Mouse (Mus musculus): ENCODE measurements around the gene Abcc8.

Gene Abcc8

DNA sequence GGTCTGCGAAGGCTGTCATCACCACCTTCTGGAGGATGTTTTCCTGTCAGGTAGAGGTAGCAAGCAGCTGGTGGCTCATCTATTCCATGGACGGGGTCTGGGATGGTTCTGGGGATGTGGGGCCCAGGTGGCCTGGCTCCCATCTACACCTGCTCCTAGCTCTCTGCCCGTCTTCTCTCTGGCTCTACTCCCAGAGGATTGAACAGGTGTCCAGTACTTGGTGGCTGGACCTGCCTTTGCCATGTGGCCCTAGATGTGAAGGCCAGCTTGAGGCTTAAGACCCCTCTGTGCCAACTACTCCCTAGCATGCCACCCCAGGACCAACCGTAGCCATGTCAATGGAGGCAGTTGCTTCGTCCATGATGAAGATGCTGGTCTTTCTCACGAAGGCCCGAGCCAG, 74.3 kb downstream of the Abcc8 start:
- DNase-seq (ENCODE audit: low read depth), result no peak

DNA sequence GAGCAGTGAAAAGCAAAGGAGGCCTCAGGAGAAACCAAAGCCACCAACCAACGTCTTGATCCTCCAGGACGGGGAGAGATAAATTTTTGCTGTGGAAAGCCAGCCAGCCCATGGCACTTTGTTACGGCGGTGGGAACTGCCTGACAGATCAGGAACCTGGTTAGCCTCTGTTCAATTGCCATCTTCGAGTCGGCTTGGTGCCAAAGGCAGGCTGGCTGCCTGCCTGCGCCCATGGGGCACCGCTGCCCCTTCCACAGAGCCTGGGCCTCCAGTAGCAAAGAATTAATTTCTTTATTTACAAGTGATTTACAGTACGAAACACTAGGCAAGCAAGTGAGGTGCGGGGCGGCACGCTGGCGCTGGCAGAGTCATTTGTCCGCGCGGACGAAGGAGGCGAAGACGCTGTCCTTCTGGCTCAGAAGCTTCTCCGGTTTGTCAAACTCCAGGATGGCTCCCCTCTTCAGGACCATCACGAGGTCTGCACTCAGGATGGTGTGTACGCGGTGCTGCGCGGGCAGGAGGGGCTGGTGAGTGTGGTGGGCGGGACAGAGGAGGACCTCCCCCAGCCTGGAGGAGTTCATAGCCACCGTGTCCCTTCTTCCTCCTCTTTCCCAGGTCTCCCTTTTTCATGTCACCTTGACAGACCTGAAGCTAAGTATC, 75.4 kb downstream of the Abcc8 start:
- no peak for DNase-seq (ENCODE audit: low read depth)

DNA sequence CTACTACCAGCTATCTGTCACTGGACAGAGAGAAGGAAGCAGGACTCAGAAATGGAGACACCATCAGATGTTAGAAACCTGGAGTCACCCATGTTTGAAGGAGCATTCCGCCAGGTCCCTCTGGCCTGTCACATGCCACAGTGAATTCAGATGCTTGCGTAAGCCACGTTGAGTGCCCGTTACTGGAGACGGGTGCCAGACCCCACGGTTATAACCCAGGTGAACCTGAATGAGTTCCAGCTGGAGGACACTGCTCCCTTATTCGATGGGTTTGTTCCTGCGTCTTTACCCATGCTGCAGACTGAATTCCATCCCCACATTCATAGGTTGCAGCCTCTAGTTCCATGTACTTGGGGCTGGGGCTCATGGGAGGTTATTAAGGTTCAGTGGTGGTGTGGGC, 76.1 kb downstream of the Abcc8 start:
- DNase-seq (ENCODE audit: low read depth), result no peak

DNA sequence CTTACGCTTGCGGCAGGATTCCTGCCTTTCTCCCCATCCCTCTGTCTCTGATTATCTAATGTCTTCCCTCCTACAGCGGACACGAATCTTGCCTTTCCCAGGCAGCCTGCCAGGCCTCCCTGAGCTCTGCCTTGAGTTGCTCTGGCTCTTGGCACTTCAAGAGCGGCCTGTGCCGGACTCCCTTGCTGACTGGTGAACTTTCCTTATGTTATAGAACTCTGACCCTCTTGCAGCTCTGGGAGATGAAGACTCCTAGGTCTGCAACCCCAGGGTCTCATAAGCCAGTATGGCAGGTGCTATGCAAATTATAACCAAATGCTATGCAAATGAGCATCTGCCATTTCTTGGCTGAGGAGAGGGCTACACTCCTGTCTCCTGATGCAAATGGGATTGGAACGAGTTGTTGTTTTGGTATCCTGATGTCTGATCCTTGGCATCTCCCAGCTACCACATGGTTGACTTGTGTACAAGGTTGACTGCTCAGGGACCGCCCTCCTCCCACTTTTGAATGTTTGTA, 76.7 kb downstream of the Abcc8 start:
- no peak for DNase-seq (ENCODE audit: low read depth)

DNA sequence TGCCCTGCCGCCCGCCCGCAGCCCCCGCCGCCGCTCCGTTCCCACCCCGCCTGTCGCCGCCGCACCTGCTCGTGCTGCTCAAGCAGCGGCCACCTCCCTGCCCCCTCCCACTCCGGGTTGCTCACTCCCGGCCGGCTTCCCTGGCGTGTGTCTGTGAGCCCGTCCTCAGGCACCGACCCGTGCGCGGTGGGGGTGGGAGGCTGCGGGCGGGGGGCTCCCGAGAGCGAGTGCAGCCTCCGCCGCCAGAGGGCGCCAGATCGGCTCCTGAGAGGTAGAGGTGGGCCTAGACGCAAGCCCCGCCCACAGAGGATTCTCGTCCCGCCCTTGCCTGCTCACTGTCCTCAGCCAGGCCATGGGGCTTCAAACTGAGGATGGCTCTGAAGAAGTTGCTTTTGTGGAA, 79.3 kb downstream of the Abcc8 start, which contains the start of gene Kcnj11:
Kcnj11 (minus strand) TSS at position 202 of the 400 bp plus-strand sequence.
- DNase-seq (ENCODE audit: low read depth), result peak; percentile 49

DNA sequence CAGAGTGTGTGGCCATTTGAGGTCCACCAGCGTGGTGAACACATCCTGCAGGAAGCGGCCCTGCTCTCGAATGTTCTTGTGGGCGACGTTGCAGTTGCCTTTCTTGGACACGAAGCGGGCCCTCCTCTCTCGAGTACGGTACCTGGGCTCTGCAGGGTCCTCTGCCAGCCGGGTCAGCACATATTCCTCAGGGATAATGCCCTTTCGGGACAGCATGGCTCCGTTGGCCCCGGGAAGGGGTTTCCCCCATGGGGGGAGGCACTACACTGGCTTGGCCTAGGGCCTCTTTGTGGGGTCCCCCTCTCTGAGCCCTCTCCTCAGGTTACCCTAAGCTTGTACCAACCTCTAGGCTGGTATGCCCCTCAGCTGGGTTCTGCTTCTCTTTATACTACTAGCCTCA, 80.2 kb downstream of the Abcc8 start:
- no peak for DNase-seq (ENCODE audit: low read depth)

DNA sequence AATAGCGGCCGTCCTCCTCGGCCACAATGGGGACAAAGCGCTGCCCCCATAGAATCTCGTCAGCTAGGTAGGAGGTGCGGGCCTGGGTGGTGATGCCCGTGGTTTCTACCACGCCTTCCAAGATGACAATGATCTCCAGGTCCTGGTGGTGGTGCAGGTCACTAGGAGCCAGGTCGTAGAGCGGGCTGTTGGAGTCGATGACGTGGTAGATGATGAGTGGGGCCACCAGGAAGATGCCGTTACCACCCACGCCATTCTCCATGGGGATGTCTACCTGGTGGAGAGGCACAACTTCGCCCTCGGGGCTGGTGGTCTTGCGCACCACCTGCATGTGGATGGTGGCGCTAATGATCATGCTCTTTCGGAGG, 80.9 kb downstream of the Abcc8 start:
- DNase-seq (ENCODE audit: low read depth), result no peak

DNA sequence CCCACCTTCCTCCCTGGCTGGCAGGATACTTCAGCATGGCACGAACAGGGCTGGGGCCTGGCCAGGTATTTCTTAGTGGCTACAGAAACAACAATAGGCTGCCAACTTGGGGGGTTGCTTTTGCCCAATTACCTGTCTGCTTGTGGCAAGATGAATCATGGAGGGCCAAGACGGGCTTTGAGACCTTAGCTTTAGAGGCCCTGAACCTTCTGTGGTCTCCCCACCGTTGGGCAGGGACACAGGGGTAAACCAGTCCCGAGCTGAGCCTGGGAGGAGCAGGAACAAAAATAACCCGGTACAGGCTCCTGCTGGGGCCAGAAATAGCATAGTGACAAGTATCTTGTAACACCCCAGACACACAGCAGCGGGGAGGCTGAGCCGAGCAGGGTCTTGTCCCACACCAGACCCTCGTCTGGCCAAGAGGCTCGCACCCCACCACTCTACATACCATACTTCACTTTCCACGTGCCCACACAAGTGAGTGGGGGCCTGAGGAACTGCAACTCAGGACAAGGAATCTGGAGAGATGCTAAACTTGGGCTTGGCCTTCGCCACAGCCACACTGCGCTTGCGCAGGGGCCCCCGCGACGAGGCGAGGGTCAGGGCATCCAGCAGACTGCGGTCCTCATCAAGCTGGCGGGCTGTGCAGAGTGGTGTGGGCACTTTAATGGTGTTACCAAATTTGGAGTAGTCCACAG, 81.5 kb downstream of the Abcc8 start:
- no peak for DNase-seq (ENCODE audit: low read depth)

DNA sequence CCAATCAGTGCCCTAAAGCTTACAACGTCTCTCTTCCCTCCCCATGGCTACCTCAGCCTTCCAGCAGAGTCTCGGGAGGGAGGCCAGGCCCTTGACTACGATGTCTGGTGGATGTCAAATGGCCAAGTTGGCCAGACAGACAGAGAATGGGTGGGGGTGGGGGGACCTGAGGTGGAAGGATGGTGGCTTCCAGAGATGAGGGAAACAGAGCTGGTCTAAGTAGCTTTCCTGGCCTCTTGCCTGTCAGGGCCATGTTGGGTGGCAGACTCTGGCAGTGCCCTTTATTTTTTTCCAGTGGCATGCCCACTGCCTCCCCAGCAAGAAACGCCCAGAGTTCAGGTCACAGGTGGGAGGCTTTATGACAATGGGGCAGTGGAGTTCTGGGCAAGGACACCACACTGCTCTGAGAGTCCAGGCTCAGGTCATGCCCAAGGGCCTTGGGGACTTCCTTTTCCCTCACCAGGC, 82.5 kb downstream of the Abcc8 start:
- DNase-seq (ENCODE audit: low read depth), result no peak

DNA sequence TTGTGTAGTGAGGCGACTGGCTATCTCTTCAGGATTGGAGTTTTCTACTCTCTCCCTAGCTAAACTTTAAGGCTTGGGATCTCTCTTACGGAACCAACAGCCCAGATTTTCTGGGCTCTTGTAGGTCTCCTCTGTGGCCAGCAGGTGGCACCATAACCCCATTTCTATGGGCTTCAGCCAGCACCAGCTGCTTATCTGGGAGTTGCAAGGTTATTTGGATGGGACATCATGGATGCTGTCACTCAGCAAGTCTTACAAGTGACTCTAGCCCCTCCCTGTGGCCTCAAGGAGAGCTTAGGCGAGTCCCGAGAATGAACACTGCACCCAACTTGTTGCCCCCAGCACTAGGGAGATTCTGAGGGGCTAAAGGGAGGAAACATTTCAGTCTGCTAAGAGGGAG, 83.7 kb downstream of the Abcc8 start:
- DNase-seq (ENCODE audit: low read depth), result peak; percentile 57

DNA sequence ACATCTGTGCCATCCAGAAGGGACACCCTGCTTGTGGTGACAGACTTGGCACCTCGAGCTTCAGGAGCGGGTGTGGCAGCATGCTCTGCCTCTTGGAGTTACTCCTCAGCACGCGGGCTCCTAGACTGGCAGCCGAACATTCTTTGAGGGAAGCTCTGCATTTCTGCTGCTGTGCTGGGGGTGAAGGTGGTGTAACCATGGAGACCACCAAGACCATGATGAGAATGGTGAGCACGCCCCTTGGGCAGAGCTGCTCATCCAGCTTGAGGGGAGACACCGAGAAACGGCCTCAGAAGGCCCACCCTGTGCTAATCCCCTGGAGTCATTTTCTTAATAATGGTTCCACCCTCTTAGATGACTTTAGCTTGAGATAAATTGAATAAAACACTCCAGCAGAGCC, 87.0 kb downstream of the Abcc8 start:
- DNase-seq (ENCODE audit: low read depth), result no peak

DNA sequence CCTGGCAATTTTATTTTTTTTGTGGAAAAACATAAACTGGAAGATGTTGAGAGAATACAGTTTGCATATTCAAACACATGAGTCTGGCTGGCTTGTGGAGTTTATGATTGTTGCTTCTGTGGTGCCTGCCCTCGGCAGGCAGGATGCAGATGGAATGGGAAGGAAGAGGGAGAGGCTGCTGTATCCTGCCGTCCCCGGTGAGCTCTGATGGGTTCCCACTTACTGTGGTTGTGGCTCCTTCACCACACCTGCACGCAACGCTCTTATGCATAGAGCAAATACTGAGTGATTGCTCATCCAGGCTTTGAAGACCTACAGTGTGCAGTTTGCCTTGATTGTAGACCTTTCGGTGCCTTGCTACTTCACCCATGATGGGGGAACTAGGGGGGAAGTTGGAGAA, 91.6 kb downstream of the Abcc8 start:
- DNase-seq (ENCODE audit: low read depth), result no peak

DNA sequence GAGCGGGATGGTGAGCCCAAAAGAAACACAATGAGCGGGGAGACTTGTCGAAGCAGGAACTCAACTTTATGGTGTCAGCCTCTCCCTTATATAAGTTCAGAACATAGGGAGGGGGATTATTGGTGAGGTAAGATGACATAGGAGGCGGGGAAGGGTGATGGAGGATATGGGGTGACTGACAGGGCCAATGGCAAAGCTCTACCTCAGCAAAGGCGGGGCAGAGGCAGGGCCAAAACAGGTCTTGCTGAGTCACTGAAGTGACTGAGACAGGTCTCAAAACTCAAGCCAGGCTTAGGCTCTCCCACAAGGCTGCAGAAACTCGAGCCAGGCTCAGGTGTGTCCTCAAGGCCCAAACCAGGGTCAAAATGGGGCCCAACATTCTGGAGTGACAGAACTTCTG, 93.5 kb downstream of the Abcc8 start:
- no peak for DNase-seq (ENCODE audit: low read depth)

DNA sequence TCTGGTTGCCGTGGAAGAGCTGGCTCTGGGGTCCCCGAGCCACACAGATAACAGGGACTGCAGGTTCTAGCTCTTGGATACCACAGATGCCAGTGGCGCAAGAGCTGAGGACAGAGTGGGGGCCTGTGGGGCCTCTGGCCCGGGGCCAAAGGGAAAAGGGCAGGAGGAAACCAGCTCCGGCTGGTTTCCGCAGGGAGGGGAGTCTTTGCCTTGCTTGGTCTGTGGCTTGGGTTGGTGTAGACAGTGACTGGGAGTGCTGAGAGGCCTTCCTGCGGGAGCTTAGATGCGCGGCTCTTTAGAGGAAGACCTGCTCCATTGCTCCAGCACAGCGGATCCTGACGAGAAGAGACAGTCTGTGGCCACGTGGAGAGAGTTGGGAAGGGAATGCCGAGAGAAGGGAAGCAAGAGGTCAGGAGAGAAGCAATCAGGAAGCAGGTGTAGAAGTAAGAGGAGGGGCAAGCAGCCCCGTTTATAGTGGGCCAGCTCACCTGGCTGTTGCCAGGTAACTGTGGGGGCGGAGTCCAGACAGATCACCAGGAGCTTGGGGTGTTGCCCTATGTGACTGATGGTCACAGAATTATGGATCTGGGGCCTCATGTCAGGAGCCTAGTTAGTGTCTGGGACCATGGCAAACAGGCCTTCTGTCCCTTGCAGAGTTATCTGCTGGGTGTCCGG, 94.9 kb downstream of the Abcc8 start:
- no peak for DNase-seq (ENCODE audit: low read depth)

DNA sequence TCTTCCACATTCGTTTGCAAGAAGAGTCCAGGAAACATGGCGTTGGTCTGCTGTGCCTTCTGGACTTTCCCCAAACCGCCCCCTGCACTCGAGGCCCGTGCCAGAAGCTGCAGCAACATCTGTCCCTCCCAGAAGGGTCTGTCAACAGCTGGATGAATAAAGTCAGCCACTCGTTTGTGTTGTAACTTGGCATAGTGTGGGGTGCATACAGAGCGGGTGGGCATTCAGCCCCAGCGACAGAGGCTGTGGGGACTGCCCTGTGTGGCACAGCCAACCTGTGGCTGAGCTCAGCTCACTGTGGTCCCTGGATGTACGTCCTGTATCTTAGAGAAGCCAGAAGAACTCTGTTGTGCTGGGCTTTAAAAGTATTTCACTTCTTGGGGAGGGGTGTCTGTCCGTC, 95.8 kb downstream of the Abcc8 start:
- DNase-seq (ENCODE audit: low read depth), result no peak

DNA sequence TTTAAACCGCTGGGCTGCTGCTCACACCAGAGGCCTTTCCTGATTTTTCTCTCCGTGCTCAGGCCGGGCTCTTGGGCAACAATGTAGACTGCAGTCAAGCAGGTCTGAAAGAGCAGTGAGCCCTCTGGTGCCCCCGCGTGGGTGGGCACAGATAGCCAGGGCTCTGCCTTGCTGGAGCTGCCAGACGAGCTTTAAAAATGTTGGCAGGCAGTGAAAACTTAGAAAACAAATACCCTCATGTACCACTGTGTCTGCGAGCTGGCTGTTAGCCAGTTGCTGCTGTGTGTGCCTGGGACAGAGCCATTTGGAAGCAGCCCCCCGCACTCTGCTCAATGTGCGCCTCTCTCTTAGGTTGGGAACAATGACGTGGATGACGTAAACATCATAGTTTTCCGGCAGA, 102.2 kb downstream of the Abcc8 start:
- DNase-seq (ENCODE audit: low read depth), result no peak

DNA sequence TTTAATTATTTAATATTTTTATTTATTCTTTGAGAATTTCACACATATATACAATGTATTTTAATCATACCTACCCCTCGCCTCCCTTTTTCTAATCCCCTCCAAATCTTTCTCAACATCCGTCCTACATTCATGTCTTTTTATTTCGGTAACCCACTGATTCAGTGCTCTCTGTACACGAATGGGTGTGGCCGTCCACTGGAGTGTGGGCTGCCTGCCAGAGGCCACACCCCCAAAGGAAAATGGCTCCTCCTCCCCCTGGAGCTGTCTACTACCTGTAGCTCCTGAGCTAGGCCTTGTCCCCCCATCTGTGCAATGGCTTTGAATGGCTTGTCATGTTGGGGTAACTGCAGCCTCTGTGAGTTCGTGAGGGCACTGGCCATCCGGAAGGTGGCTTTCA, 103.0 kb downstream of the Abcc8 start:
- no peak for DNase-seq (ENCODE audit: low read depth)

DNA sequence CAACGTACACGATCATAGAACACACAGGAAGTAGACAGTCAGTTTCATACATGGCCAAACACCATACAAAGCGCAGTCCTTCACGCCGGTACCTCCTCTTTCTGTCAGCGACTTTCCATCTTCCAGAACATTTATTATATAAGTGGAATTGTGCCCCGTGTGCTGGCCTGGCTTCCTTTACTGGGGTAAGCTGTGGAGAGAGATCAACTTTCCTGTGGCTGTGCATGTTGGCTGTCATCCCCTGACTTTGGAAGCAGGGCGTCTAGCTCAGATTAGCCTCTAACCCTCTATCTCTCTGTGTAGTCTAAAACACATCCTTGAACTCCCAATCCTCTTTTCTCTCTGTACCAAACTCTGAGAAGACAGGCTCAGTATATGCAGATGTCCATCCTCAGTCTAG, 111.0 kb downstream of the Abcc8 start:
- no peak for DNase-seq (ENCODE audit: low read depth)

DNA sequence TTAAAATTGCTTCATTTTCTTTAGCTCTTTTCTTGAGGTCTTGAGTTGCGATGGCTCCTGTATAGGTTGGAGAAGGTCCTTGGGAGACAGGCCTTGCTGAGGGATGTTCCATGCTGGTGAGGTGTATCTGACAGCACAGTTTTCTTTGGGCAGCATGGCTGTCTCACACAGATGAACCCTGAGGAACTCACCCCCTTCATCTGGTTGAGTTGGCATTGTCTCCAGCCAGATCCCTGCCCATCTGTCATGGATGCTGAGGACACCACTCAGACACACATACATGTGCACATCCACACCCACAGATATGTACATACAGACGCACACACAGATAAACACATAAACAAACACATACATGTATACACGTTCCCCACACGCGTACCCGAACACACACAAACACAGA, 116.5 kb downstream of the Abcc8 start:
- no peak for DNase-seq (ENCODE audit: low read depth)

DNA sequence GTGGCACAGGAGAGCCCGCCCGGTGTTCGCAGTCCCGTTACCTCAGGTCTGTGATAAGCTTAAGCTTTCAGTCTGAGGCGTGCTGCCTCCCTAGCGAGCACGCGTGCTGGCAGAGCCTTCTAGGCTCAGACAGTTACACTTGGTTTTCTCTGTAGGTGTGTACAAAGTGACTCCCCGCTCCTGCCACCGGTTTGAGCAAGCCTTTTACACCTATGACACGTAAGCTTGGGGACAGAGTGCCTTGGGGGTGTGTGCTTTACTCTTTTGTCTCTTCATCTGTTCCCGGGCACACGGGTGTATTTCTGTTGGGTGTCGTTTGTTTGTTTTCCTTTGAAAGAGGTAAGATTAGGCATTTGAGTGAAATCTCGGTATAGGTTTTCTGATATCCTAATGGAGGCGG, 118.2 kb downstream of the Abcc8 start:
- no peak for DNase-seq (ENCODE audit: low read depth)

DNA sequence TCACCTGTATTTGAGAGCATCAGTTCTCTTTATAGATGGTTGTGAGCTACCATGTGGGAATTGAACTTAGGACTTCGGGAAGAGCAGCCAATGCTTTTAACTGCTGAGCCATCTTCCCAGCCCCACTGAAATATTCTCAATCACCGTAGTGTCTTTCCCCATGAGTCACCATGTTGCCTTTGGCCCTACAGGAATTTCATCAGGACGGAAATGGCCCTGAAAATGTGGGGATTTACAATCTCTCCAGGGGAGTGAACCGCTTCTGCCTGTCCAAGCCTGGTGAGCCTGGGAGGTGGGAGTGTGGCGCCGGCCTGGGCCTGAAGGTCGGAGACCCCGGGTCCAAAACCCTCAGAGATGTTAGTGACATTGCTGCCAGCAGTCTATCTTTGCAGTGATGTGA, 119.1 kb downstream of the Abcc8 start:
- DNase-seq (ENCODE audit: low read depth), result no peak

DNA sequence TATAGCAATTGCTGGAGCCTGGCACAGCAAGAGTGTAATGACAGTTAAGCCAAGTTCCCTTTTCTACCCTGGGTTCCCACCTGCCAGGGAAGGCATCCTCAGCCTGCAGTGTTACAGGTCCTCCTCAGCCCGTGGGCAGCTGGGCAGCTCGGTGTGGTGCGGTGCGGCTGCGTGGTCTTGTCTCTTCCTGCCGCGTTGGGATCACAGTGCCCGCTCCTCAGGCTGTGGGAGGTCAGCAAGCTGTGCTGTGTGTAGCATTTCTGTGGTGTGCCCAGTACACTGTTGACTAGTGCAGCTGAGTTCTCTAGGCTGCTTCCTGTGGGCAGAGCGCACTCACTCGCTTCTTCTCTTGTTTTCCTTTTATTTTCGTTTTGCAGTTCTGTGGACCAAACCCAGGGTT, 121.0 kb downstream of the Abcc8 start:
- DNase-seq (ENCODE audit: low read depth), result no peak

Measured in c-Kit-positive CD71-positive TER-119-negative erythroid progenitor cells, embryonic 14.5 days (primary cell).